Mouse (Mus musculus) myocyte (in vitro differentiated cells): Measurements from ENCODE around the gene Hist1h4j.
"Not testable (repeated sequence)": the region's sequence is repeated elsewhere in the genome, so short reads cannot be mapped to it uniquely, and the experiment has no call there.

Experiments used
- CEBPB ChIP-seq: IDR thresholded peaks from 2 replicates; pipeline ENCODE4 v1.6.1; 2011; ENCODE audit warnings: mild to moderate bottlenecking, moderate library complexity; ENCODE audit not compliant: poor library complexity, insufficient read depth, severe bottlenecking
- E2F4 ChIP-seq: IDR thresholded peaks from one replicate; pipeline ENCODE4 v1.6.1; 2011; ENCODE audit warnings: mild to moderate bottlenecking, control low read depth, moderate library complexity; ENCODE audit not compliant: insufficient read depth
- MAX ChIP-seq: IDR thresholded peaks from one replicate; pipeline ENCODE4 v1.6.1; 2011; ENCODE audit warnings: low read depth, mild to moderate bottlenecking, control low read depth
- MYOD1 ChIP-seq, 3 experiments: IDR thresholded peaks; one replicate each; pipeline ENCODE4 v1.6.1; 2011; ENCODE audit warnings: control low read depth in 2 of 3, low read depth in 2 of 3, mild to moderate bottlenecking in 2 of 3, moderate library complexity in 1 of 3; ENCODE audit not compliant: insufficient read length in 2 of 3, control insufficient read depth in 1 of 3
- MYOG ChIP-seq, 3 experiments: IDR thresholded peaks; one replicate each; pipeline ENCODE4 v1.6.1; 2011; ENCODE audit warnings: control low read depth in 2 of 3, low read depth in 2 of 3, mild to moderate bottlenecking in 2 of 3; ENCODE audit not compliant: insufficient read length in 2 of 3, control insufficient read depth in 1 of 3, insufficient read depth in 1 of 3
- POLR2A ChIP-seq: IDR thresholded peaks from one replicate; pipeline ENCODE4 v1.6.1; 2011; ENCODE audit warnings: low read depth, mild to moderate bottlenecking, control low read depth, moderate library complexity; ENCODE audit not compliant: insufficient read length
- POLR2AphosphoS2 ChIP-seq: IDR thresholded peaks from one replicate; pipeline ENCODE4 v1.6.1; 2011; ENCODE audit warnings: low read depth, control low read depth; ENCODE audit not compliant: insufficient read length
- REST ChIP-seq: IDR thresholded peaks from one replicate; pipeline ENCODE4 v1.6.1; 2011; ENCODE audit warnings: mild to moderate bottlenecking, control low read depth, moderate library complexity; ENCODE audit not compliant: insufficient read depth, insufficient read length
- SRF ChIP-seq: IDR thresholded peaks from one replicate; pipeline ENCODE4 v1.6.1; 2011; ENCODE audit warnings: low read depth; ENCODE audit not compliant: control insufficient read depth, insufficient read length
- TCF12 ChIP-seq: IDR thresholded peaks from one replicate; pipeline ENCODE4 v1.6.1; 2011; ENCODE audit warnings: mild to moderate bottlenecking, control low read depth; ENCODE audit not compliant: poor library complexity, insufficient read depth, severe bottlenecking
- TCF3 ChIP-seq: IDR thresholded peaks from one replicate; pipeline ENCODE4 v1.6.1; 2011; ENCODE audit warnings: low read depth, control low read depth; ENCODE audit not compliant: insufficient read length
- USF1 ChIP-seq: IDR thresholded peaks from one replicate; pipeline ENCODE4 v1.6.1; 2011; ENCODE audit warnings: low read depth, mild to moderate bottlenecking, control low read depth, moderate library complexity

DNA sequence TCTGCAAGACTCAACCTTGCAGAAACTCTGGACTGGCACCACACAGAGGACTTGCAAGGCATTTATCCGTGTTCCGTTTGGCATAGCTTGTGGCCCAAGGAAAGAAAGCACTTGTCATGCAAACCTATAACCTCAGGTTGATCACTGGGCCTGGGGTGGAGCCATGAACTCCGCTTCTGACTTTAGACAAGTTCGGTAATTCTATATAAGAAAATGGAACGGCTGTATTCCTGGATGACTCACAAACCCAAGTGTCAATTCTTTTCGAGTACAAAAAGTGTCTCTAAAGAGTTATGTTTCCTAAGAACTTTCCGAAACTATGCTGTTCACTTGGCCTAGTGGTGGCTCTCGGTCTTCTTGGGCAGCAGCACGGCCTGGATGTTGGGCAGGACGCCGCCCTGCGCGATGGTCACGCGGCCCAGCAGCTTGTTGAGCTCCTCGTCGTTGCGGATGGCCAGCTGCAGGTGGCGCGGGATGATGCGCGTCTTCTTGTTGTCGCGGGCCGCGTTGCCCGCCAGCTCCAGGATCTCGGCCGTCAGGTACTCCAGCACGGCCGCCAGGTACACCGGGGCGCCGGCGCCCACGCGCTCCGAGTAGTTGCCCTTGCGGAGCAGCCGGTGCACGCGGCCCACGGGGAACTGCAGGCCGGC is 13.6 kb upstream of the Hist1h4j start:
- not testable (repeated sequence) for TF ChIP-seq E2F4; MAX; USF1; TCF12; SRF; REST; MYOG (IDR thresholded peaks at IDR 0.05; ENCODE audit: control insufficient read depth in 1 of 3, insufficient read depth in 1 of 3, insufficient read length in 2 of 3, low read depth in 2 of 3); CEBPB; MYOD1 (IDR thresholded peaks at IDR 0.05; ENCODE audit: control insufficient read depth in 1 of 3, insufficient read length in 2 of 3, low read depth in 2 of 3); TCF3
- TF ChIP-seq POLR2A: peak; percentile 43
- TF ChIP-seq POLR2AphosphoS2: peak; percentile 32
